Mouse (Mus musculus) left cerebral cortex, postnatal 14 days (tissue): ENCODE results near the gene Ptpn11. TPM values are rescaled to one million over a fixed set of nuclear protein-coding genes. Genes with fewer than 3 reads are reported as not detected.
"Not testable (repeated sequence)": the region's sequence is repeated elsewhere in the genome, so short reads cannot be mapped to it uniquely, and the experiment has no call there.

Source experiments
- DNase-seq, 2 experiments: peaks; one replicate each; pipeline ENCODE4 v3.0.0; 2021 to 2022; ENCODE audit warnings: low spot score in 2 of 2, mixed read lengths in 1 of 2
- intact Hi-C: fragments of 180-260 bp; cut with DNase I; formaldehyde crosslinking; loops from one replicate; pipeline ENCODE4 v1.15.1; 2025
- long read RNA-seq, 2 experiments: library from polyadenylated mRNA; stranded (forward); transcript quantifications; one replicate each; pipeline ENCODE4 v2.0.0; 2021
- total RNA-seq, 2 experiments: library from RNA; stranded (reverse); gene quantifications; 2 replicates each; pipeline ENCODE4 v1.2.3; 2021

Ptpn11 gene
- 10 to 100 TPM; 79.6 to 84.9 TPM for total RNA-seq
- long read RNA-seq, experiment 1, full-length matches to known transcripts, result 3 of 14 reads
- long read RNA-seq, experiment 1, partial matches to known transcripts, result 3 of 14 reads
- long read RNA-seq, experiment 1, other reads (novel, unspliced or antisense), result 8 of 14 reads
- long read RNA-seq, experiment 2, full-length matches to known transcripts, result 1 of 5 reads
- long read RNA-seq, experiment 2, partial matches to known transcripts, result 0 of 5 reads
- long read RNA-seq, experiment 2, other reads (novel, unspliced or antisense), result 4 of 5 reads

DNA sequence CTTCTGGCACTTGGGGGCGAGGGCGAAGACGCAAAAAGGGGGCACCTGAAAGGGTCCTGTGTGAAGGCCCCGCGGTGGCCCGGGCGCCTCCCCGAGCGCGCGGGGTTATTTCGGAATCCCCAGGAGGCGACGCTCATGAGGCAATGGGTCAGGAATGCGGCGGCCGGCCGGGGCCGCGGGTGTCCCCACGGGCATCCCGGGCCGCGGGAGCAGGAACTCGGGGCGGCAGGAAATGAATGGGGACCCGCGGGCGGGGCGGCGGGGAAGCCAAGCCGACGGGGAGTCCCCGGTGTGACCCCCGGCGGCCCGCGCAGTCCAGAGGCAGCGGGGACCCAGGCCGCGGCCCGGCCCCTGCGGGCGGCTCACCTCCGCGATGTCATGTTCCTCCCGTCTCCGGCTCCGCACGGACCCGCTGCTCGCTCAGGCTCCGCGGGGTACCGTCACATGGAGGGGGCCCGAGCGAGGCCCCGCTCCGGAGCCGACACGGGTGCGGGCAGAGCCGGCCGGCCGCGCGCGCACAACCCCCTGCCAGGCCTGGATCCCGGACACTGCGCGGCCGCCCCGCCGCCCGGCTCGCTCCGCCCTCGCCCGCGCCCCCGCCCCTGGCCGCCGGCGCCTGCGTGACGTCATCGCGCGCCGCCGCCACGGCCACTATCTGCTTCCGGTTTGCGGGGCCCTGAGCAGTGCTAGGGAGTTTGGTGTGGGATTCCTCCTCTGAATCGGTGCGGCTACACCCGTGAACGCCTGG is at the start of gene Ptpn11:
Gene Ptpn11, minus strand, starts transcription at position 562 of the 748 bp plus-strand sequence.
- intact Hi-C loops, result no loop called here
- peak; percentile 72 to 86 for DNase-seq

DNA sequence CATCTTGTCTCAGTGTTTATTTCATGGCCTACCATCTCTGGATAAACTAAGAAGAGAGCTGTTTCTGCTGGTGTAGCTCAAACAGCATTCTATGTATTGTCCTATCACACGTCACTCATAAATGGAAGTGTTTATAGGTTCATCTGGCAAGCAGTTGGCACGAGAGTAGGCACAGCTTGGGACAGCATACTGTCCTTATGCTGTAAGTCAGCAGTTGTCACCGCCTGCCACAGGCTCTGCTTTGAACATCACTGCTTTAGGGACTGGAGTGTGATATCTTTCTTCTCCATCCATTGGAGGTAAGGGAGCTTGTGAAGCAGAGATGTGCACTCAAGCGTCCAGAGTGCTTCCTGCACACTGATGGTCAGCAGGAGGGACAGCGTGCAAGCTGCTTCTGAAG is 48.6 kb upstream of the Ptpn11 start:
- intact Hi-C loops, result no loop called here
- no peak for DNase-seq

DNA sequence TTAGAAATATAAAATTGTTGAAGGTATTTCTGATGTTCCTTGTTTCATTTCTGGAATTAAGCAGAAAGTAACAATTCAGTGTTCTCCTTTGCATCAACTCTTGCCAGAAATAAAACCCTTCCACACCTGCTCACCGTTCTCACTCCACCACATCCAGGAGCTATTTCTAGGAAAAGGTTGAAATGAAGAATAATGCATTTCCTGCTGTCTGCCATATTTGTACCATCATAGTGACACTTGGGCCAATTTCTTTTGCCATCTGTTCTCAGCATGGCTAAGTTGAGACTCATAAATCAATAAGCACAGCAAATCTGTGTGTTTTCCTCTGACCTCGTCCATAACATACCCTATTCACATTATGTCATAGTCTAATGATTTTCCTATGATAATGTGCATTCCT is 47.0 kb upstream of the Ptpn11 start:
- intact Hi-C loops, result no loop called here
- DNase-seq, result no peak

- peak; percentile 59 for DNase-seq
- intact Hi-C loops, result no loop called here
These were observed 45.0 kb upstream of the Ptpn11 start for GRCm38 (mm10) chr5:121236171-121236570.

DNA sequence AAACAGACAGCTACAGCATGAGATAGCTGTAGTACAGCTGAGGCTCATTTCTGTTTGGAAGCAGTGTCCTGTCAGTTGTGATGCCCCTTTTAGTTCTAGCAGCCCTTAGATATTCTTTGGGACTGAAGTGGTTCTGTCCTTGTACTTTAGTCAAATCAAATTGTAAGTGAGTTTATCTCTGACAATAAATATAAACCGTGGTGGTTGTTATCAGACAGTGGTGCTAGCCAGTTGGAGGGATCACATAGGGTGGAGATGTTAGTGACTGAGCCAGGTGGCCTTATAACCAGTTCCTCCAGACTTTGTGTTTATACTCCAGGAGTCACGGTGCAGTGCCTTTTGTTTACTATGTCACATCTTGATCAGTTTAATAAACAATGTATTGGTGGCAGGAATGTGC is 42.5 kb upstream of the Ptpn11 start:
- intact Hi-C loops, result no loop called here
- no peak for DNase-seq

- intact Hi-C loops, result no loop called here
- no peak for DNase-seq
These were observed 41.6 kb upstream of the Ptpn11 start for GRCm38 (mm10) chr5:121232789-121233188.

GRCm38 (mm10) chr5:121230811-121231210 is 39.6 kb upstream of the Ptpn11 start:
- intact Hi-C loops, result no loop called here
- DNase-seq, result no peak

GRCm38 (mm10) chr5:121229182-121229581 is 38.0 kb upstream of the Ptpn11 start:
- intact Hi-C loops, result no loop called here
- DNase-seq, result no peak

GRCm38 (mm10) chr5:121227330-121227729 is 36.1 kb upstream of the Ptpn11 start:
- DNase-seq, intact Hi-C loops: not testable (repeated sequence)

- intact Hi-C loops, result no loop called here
- no peak for DNase-seq
These were observed 35.6 kb upstream of the Ptpn11 start for GRCm38 (mm10) chr5:121226845-121227244.

DNA sequence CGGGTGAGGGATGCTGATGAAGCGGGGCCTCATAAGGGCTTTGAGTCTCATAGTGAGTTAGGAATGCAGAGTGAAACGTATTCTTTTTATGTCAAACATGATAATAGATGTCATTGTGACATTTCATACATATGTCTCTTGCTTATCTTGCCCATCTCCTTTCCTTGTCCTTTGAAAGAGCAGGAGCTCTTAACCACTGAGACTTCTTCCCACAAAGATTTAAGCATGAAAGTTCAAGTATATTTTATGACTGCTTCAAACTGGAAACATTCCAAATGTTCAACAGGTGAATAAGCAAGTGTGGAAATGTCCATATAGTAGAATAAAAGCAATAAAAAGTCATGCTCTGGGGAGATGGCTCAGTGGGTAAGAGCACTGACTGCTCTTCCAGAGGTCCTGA is 35.2 kb upstream of the Ptpn11 start:
- intact Hi-C loops, result no loop called here
- DNase-seq, result no peak

DNA sequence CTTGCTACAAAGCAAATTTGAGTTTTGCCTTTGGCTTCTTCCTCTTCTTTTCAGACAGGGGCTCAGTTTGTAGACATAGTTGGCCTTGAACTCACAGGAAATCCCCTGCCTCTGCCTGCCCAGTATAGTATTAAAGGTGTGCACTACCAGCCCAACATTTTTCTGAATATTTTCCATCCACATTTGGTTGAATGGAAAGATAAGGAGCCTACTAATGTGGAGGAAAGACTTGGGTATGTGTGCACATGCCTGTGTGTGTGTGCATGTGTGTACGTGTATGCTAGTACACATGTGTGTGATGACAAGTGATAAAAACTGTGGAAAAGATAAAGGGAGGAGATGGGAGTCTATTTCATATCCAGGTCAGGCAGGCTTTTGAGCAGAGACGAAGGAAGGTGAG is 34.7 kb upstream of the Ptpn11 start:
- intact Hi-C loops, result no loop called here
- no peak for DNase-seq

DNA sequence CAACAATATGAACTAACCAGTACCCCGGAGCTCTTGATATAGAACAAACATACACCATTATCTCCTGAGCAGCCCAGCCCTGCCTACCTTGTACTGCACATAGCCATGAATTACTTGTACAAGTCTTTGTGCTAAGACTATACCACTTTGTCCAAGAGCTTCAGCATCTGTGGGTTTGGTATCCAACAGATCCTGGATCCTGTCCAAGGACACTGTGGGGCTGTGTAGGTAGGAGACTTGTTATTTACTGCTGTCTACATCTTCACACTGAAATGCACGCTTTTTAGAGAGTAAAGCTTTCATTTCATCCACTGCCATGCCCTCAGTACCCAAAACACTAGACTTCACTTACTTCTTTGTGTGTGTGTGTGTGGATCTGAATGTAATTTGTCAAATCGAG is 33.7 kb upstream of the Ptpn11 start:
- no peak for DNase-seq
- intact Hi-C loops, result loop anchor here (5.0 kb wide), 1 partner anchor 42 kb away; no protein-coding TSS in a partner anchor

DNA sequence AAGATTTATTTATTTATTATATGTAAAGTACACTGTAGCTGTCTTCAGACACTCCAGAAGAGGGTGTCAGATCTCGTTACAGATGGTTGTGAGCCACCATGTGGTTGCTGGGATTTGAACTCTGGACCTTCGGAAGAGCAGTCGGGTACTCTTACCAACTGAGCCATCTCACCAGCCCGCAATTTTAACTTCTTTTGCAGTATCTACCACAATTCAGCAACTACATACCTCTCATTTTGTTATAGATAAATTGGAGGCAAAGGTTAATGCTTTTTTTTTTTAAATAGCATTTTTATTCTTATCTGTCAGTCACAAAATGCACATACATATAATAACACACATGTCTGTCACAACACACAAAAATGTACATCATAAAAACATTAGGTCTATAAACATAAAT is 32.8 kb upstream of the Ptpn11 start:
- DNase-seq, result not testable (repeated sequence)
- intact Hi-C loops, result loop anchor here (5.0 kb wide), 1 partner anchor 43 kb away; no protein-coding TSS in a partner anchor

- intact Hi-C loops, result loop anchor here (5.0 kb wide), 1 partner anchor 46 kb away; no protein-coding TSS in a partner anchor
- DNase-seq, result no peak
These were observed 30.2 kb upstream of the Ptpn11 start for GRCm38 (mm10) chr5:121221328-121221850.

- intact Hi-C loops, result loop anchor here (1.0 to 5.0 kb wide), 2 partner anchors 24 to 46 kb away; no protein-coding TSS in a partner anchor
- peak; percentile 45 for DNase-seq
These were observed 29.6 kb upstream of the Ptpn11 start for GRCm38 (mm10) chr5:121220732-121221301.

DNA sequence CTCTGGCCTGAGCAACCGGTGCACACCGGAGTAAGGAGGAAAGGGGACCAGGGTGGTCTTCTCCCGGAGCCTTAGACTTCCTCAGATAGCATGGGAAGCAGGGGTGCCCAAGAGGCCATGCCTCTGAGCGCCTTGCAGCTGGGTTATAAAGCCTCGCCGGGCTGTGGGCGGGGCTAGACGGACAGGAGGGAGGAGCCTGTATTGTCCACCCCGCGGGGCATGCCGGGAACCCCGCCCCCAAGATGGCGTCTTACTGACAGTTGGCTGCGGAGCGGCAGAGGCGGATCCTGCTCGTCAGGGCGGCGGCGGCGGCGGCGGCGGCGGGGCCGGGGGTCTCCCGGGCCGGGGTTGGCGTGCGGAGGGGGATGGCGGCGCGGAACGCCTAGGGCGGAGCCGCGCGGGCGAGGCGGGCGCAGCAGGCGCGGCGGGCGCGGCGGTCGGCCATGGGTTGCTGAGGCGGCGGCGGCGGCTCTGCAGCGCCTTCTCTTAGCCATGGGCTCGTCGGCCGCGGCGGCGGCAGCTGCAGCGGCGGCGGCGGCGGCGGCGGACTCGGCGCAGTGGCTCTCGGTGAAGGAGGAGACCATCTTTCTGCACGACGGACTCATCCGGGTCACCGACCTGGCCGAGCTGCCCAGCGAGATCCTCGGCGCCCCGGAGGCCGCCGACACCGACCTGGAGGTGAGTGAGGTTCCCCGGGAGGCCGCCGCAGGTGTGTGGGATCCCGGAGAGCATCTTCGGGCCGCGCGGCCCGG is 29.0 kb upstream of the Ptpn11 start, which contains the start of gene Hectd4:
Gene Hectd4, plus strand, starts transcription at position 240 of the 752 bp plus-strand sequence.
- intact Hi-C loops, result loop anchor here (1.0 to 10.0 kb wide), 4 partner anchors 25 to 157 kb away; no protein-coding TSS in a partner anchor
- DNase-seq, result peak; percentile 94 to 96

- DNase-seq, result no peak
- intact Hi-C loops, result loop anchor here (5.0 to 10.0 kb wide), 2 partner anchors 76 to 158 kb away; no protein-coding TSS in a partner anchor
These were observed 28.0 kb upstream of the Ptpn11 start for GRCm38 (mm10) chr5:121219190-121219589.

DNA sequence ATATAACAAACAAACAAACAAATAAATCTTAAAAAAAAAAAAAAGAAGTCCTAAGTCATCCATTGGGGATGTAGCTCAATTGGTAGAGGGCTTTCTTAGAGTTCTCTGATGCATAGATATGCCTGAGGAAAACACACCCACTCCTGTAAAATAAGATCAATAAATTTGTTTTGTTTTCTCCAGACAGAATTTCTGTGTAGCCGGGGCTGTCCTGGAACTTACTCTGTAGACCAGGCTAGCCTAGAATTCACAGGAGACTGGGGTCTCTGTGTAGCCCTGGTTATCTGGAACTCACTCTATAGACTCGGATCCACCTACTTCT is 26.1 kb upstream of the Ptpn11 start:
- intact Hi-C loops, result loop anchor here (5.0 to 10.0 kb wide), 2 partner anchors 78 to 160 kb away; no protein-coding TSS in a partner anchor
- DNase-seq, result no peak
